Mouse (Mus musculus): Measurements from ENCODE around the gene Hist2h2ab.
"Not testable (repeated sequence)": the region's sequence is repeated elsewhere in the genome, so short reads cannot be mapped to it uniquely, and the experiment has no call there.

Gene Hist2h2ab

DNA sequence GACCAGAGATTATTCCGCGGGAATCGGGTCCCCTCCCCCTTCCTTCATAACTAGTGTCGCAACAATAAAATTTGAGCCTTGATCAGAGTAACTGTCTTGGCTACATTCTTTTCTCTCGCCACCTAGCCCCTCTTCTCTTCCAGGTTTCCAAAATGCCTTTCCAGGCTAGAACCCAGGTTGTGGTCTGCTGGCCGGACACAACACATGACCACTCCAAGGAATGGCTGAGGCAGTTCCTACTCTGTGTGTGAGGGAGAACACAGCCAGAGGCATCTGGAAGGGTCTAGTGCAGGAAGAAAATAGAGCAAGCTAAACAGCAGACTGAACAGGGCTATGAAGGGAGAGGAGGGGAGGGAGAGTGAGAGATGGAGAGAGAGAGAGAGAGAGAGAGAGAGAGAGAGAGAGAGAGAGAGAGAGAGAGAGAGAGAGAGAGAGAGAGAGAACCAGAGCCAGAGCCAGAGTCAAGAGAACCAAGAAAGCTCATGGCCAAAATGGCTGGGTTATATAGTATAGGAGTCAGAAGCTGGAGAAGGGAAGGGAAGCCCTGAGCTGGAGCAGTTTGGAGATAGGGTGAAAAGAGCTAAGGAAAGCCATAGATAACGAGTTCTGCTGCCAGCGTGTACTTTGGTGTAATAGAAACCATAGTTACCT lies 20.9 kb upstream of the Hist2h2ab start:
- not testable (repeated sequence) for DNase-seq

DNA sequence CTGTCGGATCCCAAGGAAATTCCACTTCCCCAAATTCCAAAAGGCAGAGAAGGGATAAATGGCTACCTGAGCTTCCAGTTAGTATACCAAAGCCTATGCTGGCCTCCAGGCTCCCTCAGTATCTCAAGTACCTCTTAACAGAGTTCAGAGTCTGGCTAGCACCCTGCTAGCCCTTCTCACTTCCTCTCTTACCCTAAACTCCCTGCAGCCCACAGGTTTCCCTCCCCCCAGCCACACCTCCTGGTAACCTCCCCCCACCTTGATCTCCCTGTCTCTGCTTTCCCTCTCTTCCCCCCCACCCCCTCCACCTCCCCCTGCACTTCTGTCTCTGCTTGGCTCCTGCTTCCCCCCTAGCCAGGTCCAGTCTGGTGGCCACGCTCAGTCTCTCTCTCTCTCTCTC lies 19.9 kb upstream of the Hist2h2ab start:
- DNase-seq, result no peak

GRCm38 (mm10) chr3:96207819-96208218 lies 11.8 kb upstream of the Hist2h2ab start:
- DNase-seq, result no peak

GRCm38 (mm10) chr3:96209242-96209641 lies 10.4 kb upstream of the Hist2h2ab start:
- peak; percentile 38 for DNase-seq

GRCm38 (mm10) chr3:96219191-96219641 lies 449 bp upstream of the Hist2h2ab start:
- no peak for DNase-seq

DNA sequence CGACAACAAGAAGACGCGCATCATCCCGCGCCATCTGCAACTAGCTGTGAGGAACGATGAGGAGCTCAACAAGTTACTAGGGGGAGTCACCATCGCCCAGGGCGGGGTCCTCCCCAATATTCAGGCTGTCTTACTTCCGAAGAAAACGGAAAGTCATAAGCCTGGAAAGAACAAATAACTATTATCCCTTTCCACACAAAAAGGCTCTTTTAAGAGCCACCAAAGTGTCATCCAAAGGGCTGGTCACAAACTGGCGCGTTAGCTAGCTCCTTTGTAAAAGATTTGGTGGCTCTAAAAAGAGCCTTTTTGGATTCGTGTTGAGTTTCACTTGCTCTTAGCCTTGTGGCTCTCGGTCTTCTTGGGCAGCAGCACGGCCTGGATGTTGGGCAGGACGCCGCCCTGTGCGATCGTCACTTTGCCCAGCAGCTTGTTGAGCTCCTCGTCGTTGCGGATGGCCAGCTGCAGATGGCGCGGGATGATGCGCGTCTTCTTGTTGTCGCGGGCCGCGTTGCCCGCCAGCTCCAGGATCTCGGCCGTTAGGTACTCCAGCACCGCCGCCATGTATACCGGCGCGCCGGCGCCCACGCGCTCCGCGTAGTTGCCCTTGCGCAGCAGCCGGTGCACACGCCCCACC lies 583 bp downstream of the Hist2h2ab start:
- DNase-seq, result peak; percentile 67

DNA sequence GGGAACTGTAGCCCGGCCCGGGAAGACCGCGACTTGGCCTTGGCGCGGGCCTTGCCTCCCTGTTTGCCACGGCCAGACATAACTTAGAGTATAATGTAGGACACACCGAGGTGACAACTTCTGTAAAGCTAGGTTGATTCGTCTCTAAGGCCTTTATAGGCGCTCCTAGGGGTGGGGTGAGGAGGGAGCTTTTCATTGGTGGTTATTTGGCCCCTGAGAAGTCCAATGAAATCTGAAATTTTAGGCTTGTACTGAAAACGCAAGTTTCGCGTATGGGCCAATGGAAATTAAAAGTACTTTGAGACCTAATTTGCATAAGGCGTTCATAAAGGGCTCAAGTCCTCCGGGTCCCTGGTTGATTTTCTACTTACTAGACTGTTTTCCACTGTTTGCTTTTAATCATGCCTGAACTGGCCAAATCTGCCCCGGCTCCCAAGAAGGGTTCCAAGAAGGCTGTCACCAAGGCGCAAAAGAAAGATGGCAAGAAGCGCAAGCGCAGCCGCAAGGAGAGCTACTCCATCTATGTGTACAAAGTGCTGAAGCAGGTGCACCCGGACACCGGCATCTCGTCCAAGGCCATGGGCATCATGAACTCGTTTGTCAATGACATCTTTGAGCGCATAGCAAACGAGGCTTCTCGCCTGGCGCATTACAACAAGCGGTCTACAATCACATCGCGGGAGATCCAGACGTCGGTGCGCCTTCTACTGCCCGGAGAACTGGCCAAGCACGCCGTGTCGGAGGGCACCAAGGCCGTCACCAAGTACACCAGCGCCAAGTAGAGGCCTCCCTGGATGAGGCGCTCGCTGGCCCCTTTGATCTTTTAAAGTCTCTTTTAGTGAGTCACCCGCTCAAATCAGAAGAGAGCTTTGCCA lies 1.3 kb downstream of the Hist2h2ab start, which contains the start of the genes Hist2h2ac and Hist2h2be:
Gene Hist2h2ac (minus strand): TSS at position 116 of the 875 bp plus-strand sequence.
Gene Hist2h2be (plus strand): TSS at position 355 of the 875 bp plus-strand sequence.
- DNase-seq, result peak; percentile 95

- no peak for DNase-seq
Observed at GRCm38 (mm10) chr3:96221640-96222038, 2.0 kb downstream of the Hist2h2ab start.

GRCm38 (mm10) chr3:96222774-96223173 lies 3.1 kb downstream of the Hist2h2ab start:
- no peak for DNase-seq

DNA sequence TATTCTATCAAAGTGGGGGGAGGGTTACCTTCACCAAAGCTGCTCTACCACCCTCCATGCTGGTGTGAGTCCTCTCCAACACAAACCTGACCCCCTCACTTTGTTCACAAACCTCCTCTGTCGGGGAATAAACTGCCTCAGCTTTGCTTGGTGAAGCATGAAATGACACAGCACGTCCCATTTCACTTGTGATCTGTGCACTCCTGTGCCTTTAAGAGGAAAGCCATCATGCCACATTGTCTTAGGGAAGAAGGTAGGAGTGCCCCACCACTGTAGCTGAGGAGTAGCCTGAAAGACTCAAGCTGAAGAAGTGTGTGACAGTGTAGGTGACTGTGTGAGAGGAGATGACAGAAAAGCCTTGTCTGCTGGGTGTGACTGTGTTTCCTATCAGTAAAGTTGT lies 5.8 kb downstream of the Hist2h2ab start:
- peak; percentile 47 for DNase-seq

DNA sequence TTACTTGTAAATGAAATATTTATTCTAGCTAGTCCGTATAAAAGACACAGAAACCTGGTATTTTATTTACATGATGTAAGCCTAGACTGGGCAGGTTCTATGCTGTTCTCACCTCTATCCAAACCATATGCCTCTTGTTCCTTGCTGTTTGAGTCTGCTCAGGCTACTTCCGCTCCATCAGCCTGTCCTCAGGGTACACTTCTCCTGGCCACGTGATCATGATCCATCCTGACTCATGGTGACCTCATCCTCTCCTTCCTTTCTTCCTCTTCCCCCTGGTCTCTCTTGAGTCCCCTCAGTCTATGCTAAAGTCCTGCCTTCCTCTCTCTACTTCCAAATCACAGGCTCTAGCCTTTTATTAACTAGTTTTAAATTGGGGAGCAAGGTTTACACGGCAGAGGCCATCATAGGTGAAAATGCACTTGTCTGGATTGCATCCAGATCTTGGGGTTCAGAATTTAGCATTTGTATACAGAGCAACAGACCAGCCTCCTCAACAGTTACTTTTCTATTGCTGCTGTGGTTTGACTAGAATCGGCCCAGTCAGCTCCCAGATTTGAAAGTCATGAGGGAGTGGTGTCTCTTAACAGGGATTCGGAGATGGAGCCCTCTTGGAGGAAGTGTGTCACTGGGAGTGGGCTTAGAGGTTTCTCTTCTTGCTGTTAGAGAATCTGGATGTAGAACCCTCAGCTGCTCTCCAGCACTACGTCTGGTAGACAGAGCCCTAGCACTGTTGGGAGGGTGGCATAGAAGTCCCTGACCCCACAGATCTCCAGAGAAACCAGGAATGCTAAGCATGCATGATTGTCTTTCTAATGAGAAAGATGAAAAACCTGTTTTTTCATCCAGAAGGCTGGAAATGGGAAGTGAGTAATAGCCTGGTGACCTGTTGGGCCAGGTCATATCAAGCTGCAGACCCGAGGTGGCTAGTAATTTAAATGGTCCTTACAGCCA lies 7.3 kb downstream of the Hist2h2ab start:
- peak; percentile 39 for DNase-seq

- DNase-seq, result no peak
Observed at GRCm38 (mm10) chr3:96228828-96229227, 9.2 kb downstream of the Hist2h2ab start.

GRCm38 (mm10) chr3:96230404-96230803 lies 10.7 kb downstream of the Hist2h2ab start:
- DNase-seq, result no peak

DNA sequence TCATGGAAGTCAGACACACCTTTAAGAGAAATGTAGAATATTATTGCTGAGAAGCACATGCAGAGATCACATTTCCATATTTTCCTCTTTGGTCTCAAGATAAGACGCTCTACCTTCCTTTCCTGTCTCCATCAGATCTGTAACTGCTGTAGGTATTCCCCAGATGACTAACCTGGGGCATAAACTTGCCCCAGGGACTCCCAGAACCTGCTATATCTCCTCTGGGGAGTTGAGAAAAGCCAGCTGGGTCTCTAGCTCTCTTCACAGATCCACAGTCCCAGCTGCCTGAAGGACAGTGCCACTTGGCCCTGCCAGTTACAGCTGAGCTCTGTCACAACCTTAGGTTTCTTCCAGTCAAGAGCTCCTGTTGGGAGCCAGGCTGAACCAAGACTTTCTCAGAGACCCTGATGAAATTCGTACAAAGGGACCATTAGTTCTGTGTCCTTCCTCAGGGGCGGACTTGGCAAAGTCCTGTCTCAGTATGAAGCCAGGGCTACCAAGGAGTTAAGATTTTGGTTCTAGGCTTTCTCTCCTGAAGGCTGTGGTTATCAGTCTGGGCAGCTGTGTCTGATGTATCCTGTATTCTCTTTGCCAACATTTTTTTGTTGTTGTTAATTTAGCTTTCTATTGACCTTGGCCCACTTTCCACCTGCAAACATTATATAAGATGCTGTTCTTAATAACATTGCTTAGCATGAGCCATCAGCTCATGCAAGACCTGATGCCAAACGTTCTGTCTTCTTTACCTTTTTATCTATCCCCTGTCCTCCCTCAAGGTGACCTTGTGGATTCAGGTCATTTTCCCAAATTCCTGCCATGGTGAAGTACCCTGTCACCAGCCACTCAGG lies 11.5 kb downstream of the Hist2h2ab start:
- no peak for DNase-seq

DNA sequence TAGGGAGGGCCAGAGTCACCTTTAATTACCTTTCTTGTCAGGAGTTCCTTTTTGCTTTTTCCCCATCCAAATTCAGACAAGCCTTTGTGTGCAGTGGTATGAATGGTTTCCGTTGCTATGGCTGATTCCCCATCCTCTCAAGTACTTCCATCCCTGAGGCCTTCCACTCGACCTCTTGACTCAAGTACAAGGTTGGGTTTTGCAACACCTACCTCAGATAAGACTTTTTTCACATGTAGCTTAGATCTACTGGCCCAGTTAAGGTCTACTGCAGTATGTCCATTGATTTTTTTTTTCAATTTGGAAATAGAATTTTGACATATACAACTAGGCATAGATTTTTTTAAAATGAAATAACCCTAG lies 12.1 kb downstream of the Hist2h2ab start:
- no peak for DNase-seq

DNA sequence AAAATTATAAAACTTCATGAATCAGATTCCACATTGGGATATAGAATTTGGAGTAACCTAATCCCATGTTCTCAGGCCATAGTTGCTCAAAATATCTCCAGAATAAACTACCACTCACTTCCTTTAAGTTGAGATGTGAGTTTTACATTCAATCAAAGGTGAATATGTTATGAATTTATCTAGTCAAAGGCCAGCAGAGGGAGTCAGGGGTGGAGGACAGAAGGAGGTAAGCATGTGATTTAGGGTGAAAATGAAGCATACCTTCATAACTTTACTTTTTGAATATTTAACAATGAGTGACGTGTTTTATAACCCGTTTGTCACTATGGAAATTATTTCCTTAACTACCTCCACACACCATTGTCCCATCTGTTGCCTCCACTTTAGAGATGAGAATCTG lies 15.2 kb downstream of the Hist2h2ab start:
- DNase-seq, result no peak

DNA sequence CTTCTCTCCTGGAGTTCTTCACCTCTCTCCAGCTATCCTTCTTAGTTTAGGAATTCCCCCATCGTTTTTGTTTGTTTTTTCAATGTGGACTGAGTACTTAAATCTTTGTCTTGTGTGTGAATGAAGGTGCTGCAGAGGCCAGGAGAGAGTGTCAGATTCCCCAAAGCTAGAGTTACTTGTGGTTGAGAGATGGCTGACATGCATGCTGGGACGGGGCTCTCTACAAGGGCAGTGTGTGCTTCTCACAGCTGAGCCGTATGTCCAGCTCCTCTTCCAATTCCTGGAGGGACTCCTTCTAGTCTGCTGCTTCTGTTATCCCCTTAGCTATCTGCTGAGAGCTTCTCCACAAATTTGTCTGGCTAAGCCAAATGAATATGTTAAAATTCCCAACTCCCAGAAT lies 16.2 kb downstream of the Hist2h2ab start:
- DNase-seq, result peak; percentile 15

DNA sequence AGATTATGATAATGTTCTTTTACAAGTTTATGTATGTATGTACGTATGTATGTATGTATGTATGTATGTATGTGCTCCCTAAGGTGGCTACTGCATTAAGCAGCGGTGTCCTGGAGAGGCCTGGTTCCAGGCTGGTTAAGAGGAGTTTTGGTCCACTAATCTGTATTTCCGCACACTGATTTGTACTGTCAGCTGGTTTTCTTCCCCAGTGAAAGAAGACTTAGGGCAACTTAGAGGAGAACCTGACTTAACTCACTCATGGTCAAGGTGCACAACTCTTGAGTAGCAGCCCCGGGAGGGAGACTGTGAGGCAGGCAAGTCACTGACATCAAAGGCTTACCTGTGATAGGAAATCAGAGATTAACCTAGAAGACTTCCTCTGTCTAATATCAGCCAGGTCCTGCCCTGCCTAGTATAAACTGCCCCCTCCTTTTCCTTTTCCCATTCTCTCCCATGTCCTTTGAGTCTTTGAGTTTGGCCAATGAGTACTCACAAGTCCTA lies 17.2 kb downstream of the Hist2h2ab start:
- no peak for DNase-seq

- DNase-seq, result peak; percentile 40
Observed at GRCm38 (mm10) chr3:96237335-96237903, 17.8 kb downstream of the Hist2h2ab start.

DNA sequence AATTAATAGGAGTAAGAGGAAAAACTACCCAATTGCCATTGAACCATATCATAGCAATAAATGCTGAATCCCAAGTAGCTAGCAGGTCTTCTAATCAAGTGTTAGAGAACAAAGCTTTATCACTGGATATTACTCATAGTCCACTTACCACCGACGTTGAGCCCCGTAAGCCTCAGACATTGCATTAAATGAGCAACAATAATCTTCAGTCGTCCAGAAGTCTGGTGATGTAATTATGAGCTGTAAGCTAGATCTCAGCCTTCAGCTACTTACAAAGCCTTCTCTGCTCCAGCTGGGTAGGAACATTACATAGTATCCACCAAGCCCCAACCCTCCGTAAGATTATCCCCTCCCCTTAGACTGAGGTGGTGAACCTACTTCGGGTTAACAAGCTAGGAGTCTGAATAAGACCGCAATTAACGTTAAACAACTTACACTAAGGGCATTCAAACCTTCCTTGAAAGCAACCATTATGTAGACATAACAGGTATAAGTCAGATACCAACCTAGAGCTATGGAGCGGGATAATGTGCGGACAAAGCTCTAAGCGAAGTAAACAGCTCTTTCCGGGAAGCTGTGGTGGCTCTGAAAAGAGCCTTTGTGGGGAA lies 18.3 kb downstream of the Hist2h2ab start:
- peak; percentile 73 for DNase-seq

All from retina, postnatal 1 day (tissue).